Mouse (Mus musculus): Measurements from ENCODE around the gene Pecam1. TPM values are rescaled to one million over a fixed set of nuclear protein-coding genes. Genes with fewer than 3 reads are reported as not detected.

The Pecam1 gene
- polyA plus RNA-seq, 1 experiment = not detected

DNA sequence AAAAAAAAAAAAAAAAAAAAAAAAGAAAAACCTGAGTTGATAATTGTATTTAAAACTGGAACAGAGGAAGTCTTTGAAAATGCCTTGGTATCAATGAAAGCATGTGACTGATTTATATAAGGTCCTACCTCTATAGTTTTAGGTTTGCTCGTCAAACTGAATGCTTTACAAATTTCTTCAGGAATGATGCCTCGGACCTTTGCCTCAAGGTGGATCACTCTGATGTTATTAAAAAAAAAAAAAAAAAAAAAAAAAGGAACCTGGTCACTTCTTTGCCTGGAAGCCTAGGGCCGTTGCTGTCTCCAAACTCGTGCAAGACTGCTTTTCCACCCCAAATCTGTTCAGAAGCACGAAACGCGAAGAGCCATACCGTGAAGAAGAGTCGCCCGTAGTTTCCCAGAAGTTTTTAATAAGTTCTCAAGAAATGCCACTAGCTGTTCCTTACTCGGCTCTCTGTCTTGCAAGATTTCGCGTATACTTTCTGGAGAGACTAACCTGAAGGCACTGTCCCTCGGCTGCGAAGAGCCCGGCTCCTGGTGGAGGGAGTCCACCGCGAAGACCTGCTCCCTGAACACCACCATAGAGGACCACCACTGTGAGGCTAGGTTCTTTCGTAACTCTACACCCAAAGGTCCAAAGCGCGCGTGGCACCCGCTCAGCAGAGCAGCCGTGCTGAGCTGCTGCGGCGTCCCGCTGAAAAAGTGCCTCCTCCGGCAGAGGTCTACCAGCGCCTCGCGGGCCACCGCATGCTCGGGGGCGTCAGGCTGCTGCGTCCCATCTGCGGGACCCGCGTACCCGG lies 28.4 kb upstream of the Pecam1 start:
- TF ChIP-seq GATA1 (IDR thresholded peaks at IDR 0.05; ENCODE audit: low read length) = no peak

DNA sequence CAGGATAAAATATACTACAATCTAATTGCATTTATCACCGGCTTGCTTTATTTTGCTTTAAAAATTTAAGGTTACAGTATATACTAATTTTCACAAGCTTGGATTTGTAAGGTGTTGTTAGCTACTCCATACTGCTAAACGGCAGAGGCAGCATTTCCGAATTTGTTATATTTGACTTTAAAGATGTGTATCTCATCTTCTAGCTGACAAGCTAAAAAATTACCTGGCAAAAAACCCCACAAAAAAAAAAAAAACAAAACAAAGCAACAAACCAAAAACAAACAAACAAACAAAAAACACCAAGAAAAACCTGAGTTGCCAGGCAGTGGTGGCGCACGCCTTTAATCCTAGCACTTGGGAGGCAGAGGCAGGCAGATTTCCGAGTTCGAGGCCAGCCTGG lies 27.7 kb upstream of the Pecam1 start:
- TF ChIP-seq GATA1 (IDR thresholded peaks at IDR 0.05; ENCODE audit: low read length) = no peak

DNA sequence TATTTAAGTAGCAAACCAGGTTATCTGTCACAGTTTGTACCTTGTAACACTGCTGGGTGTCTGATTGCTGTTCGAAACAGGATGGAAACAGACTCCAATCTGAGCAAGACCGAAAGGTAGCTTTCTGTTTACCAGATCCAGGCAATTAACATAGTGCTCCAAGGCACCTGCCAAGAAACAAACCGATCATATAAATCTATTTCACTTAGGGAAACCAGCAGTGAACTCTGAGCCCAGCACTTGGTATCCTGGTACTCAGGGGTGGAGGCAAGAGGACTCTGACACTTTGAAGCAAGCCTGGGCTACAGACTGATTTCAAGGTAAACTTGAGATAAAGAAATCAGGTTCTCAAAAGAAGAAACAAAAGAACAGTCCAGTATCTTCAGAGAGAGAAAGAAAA lies 27.0 kb upstream of the Pecam1 start:
- no peak for TF ChIP-seq GATA1 (IDR thresholded peaks at IDR 0.05; ENCODE audit: low read length)

DNA sequence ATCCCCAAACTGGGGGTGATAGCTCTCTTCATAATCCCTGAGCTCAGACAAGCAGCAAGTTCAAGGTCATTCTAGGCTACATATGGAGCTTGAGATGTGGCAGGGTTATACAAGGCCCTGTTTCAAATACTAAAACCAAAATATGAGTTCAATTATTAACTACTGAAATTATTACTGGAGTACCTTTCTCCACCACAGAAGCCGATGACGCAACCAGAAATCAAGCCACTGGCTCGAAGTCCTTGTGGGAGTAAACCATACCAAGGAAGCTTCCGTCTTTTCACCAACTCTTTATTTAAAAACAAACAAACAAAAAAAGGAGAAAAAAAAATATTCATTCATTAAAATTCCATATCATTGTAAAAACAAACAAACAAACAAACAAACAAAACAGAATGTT lies 26.5 kb upstream of the Pecam1 start:
- TF ChIP-seq GATA1 (IDR thresholded peaks at IDR 0.05; ENCODE audit: low read length) = no peak

DNA sequence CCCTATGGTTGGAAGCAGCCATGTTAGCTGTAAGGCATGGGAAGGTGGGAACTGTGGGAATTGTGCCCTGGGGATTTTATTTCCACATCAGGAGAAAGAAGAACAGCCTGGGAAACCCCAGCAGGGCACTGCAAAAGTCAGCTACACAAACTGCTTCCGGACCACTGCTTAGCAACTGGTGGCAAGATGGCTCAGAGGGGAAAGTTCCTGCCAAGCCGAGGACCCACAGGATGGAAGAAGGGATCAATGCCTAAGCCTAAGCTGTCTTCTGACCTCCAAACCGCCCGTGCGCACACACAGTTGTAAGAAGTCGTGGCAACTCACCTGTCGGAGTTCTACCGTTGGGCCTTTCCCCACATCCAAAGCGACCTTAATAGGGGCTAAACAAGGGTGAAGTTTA lies 22.6 kb upstream of the Pecam1 start:
- TF ChIP-seq GATA1 (IDR thresholded peaks at IDR 0.05; ENCODE audit: low read length) = no peak

DNA sequence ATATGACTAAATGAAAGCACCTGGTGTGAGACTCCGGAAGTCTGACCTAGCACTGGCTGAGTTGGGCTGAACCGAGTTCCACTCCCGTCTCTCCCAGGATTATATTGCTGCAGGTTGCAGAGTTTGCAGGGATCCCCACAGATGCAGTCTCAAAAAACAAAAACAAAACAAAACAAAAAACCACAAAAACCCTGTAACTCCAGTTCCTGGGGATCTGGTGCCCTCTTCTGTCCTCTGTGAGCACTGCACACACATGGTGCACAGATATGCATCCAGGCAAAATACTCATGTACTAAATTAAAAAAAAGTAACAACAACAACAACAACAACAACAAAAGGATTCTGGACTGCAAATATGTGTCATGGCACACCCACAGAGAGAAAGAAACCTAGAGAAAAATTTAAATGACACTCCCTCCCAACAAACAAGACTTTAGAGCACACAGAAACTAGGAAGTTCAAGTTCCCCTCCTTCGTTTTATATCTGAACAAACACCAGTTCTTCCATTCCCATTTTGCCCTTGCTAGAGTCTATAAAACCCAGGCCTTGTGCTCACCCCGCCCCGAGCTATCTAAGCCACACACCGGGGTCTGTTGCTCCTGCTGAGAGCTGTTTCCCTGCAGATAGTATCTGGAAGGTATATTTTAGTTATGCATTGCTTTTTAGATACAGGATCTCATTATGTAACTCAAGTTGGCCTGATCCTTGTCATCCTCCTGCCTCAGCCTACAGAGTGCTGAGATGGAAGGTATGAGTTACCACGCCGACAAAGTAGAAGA lies 20.0 kb upstream of the Pecam1 start:
- TF ChIP-seq GATA1 (IDR thresholded peaks at IDR 0.05; ENCODE audit: low read length) = no peak

DNA sequence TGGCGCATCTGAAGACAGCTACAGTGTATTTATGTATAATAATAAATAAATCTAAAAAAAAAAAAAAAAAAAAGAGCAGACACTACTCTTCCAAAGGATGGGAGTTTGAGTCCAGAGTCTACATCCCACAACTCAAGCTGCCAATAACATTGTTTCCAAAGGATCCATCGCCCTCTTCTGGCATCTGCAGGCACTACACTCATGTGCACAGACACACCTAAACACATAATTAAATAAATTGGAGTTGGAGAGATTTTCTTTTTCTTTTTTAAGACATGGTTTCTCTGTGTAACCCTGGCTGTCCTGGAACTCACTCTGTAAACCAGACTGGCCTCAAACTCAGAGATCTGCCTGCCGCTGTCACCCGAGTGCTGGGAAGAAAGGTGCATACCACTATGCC lies 17.1 kb upstream of the Pecam1 start:
- no peak for TF ChIP-seq GATA1 (IDR thresholded peaks at IDR 0.05; ENCODE audit: low read length)

DNA sequence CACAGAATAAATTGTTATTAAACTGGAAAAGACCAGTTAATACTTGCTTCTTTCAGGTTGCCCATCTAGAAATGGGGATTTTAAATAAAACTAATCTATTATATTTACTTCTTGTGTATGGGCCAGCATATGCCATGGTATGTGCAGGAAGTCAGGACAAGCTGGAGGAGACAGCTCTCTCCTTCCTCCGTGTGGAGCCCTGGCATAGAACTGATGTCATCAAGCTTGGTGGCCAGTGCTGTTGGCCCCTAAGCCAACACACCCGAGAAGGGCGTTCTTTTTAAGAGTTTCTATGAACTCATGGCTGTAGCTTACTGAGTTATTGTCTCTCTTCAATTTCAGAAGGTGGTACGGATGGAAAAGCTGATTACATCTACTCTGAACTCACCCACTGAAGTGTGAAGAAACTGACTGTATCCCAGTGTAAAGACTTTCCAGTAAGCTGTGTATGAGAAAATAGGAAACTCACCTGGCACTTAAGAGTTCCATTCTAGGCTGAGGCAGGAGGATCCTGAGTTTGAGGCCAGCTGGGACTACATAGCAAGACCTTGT lies 16.3 kb upstream of the Pecam1 start:
- no peak for TF ChIP-seq GATA1 (IDR thresholded peaks at IDR 0.05; ENCODE audit: low read length)

DNA sequence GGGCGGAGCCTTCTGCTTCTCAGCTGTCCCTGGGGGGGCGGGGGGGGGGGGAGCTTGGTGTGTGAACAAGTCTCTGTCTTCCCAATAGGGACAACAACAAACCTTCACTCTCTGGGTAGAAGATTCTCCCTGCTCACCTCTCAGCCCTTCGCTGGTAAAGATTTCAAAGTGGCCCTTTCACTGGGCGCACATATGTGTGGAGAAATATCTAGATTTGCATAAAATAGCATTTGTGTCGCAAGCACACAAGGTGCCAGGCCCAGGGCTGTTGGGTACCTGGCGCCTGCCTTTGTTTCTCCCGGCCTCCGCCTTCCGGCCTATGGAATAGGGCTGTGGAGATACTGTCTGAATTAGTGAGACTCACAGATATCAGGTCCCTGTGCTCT lies 12.4 kb upstream of the Pecam1 start:
- TF ChIP-seq GATA1 (IDR thresholded peaks at IDR 0.05; ENCODE audit: low read length) = no peak

DNA sequence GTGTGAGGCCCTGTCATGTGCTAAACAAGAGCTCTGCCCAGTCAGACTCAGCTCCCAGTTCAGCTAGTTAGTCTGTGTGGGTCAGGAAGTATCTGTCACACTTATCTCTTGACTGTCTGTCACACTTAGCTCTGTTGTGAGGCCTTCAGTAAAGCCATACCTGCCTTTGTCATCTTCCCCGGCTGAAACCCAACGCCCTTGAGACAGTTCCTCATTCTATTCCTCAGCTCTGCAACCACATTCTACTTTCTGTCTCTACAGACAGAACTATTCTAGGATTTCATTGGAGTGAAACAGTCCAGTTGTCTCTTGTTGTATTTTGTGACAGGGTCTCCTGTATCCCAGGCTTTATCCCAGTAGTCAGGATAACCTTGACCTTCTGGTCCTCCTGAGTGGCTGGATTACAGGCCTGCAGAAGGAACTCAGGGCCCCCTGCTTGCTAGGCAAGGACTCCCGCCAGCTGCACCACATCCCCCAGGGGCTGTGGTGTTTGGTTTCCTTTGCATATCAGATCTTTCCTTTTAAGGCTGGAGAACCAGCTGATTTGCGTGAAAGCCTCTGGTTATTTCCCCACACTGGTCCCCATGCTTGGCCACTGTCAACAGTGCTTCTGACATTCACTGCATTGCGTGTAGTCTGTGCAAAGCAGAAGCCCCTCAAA lies 11.8 kb upstream of the Pecam1 start:
- TF ChIP-seq GATA1 (IDR thresholded peaks at IDR 0.05; ENCODE audit: low read length) = no peak

DNA sequence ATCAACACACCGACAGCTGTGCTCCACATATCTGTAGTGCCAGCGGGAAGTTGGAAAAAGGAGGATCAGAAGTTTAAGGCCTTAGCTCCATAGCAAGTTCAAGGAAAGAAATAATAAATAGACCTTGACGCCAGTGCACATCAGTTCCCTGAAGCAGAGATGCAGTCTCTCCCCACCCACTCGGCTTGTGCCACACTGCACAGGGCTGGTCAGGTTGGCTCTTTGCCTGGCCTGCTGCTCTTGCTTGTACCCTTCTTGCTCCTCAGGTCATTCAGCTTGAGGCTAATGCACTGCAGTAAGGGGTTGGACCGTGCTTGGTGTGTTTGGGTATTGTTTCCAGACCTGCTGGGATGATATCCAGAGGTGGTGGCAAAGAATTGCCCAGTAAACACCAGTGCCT lies 10.1 kb upstream of the Pecam1 start:
- TF ChIP-seq GATA1 (IDR thresholded peaks at IDR 0.05; ENCODE audit: low read length) = no peak

DNA sequence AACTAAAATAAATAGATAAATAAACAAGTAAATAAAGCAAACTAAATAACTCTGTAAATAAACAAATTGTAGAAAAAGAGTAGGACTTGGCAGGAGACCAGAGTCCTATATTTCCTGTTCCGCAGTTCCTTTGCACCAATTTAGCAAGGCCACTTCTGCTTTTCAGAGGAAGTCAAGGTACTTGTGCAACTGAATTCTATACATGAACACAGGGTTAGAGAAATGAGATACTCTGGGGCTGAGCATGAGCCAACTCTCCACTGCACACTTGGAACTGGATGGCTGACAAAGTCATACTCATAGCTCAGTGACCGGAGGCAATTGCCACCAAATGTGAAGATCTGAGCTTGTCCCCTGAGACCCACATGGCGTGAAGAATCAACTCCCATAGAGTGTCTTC lies 8.6 kb upstream of the Pecam1 start:
- no peak for TF ChIP-seq GATA1 (IDR thresholded peaks at IDR 0.05; ENCODE audit: low read length)

DNA sequence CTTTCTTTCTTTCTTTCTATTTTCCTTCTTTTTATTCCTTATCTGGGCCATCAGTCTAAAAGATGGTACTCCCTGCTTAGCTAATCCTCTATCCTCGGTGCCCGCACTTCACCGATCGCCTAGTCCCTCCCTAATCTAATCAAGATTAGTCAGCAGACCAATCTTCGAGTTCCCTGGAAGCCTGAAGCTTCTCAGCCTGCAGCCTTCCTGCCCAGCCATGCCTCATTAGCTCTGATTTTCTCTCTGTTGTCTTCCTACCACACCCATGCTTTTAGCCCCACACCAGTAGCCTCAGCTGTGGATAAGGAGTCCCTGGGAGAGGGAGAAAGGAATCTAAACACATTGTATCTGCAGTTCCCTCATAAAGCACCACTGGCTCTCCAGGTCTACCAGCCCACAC lies 5.2 kb upstream of the Pecam1 start:
- TF ChIP-seq GATA1 (IDR thresholded peaks at IDR 0.05; ENCODE audit: low read length) = no peak

DNA sequence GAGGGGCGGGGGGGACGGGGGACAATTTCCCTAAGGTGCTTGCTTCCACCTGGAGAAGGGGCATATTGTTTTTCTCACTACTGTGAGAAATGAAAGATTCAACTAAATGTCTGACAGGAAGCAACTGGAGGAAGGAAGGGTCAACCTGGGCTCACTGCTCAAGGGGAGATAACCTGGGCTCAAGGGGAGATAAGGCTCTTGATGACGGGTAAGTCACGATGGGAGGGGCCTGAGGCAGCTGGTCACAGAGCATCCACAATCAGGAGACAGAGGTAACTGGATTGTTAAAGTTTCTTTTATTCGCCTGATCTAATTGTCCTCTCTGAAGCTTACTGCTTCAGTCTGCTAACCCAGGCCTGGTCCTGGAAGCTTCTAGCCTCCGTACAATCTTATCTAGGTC lies 2.9 kb upstream of the Pecam1 start:
- no peak for TF ChIP-seq GATA1 (IDR thresholded peaks at IDR 0.05; ENCODE audit: low read length)

DNA sequence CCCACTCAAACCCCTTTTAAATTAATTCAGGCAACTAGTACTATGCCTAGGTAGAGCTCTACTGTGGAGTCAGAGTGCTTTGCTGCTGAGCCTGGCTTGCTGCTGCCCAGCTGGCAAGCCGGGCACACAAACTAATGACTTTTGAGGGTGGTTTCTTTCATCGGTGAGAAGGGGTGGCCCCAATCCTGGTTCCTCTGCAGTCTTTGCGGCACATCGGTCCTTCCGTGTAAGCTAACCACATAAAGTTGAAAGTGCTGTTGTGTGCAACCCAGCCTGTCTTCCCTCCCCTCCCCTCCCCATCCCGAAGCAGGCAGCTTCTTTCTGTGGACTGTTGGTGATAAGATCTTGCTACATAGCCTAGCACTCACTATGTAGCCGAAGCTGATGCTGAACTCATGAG lies 1.7 kb upstream of the Pecam1 start:
- no peak for TF ChIP-seq GATA1 (IDR thresholded peaks at IDR 0.05; ENCODE audit: low read length)
